Mouse (Mus musculus): ENCODE results near the gene Tac4. TPM values are rescaled to one million over a fixed set of nuclear protein-coding genes. Genes with fewer than 3 reads are reported as not detected.

Gene Tac4
- polyA plus RNA-seq, 1 experiment, result 0.44 TPM

DNA sequence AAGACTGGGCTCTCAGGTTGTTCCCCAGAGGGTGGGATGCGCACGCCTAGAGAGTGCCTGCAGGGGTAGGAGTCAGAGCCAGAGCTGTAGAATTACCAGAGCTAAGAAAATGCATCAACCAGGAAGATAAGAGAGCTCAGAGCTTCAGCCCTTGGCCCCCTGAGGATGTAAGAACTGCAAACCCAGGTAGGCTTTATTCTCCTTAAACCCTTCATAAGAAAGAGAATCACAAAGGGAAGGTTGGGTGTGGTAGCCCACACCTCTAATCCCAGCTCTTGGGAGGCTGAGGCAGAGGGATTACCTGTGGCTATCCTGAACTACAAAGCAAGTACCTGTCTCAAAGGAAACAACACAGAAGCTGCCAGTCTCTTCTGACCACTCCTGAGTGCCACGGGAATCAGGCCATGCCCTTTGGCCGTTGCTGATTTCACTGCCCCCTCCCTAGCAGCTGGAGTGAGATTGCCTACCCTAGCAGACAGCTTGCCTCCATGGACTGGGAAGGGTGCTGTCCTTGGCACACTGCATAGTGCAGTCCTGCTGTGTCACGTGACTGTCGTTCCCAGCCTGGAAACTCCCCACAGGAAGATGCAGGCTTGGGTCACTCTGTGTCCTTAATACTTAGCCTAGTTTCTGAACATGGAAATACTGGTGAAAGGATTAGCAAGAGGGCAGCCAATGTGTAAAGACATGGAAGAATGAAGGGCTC lies 5.4 kb downstream of the Tac4 start:
- Histone ChIP-seq H3K4me1 (ENCODE audit: control insufficient read depth, insufficient read depth, insufficient read length) (no peaks in the 10 kb centered on the region), H3K27ac (ENCODE audit: insufficient read depth, low read length) (no peak overlapping the region; the same call in 1 of the 2 replicates), H3K4me3 (ENCODE audit: extremely low read depth, insufficient read depth, insufficient read length) (no peak overlapping the region), H3K27me3 (ENCODE audit: control insufficient read depth, insufficient read depth, low read length) (no peaks in the 10 kb centered on the region), H3K36me3 (ENCODE audit: control insufficient read depth, insufficient read depth, low read length) (peaks cover 13% of the 10 kb centered on the region)
- no peak for DNase-seq (ENCODE audit: low read depth in 1 of 2, low spot score in 2 of 2)
- WGBS, result 88% methylated on average over 6 of the region's 6 CpGs
- TF ChIP-seq POLR2A (IDR thresholded peaks at IDR 0.05; ENCODE audit: low read depth, low read length), result no peak
- TF ChIP-seq CTCF (IDR thresholded peaks at IDR 0.05; ENCODE audit: extremely low read depth, insufficient read depth, insufficient read length, insufficient replicate concordance), result no peak

DNA sequence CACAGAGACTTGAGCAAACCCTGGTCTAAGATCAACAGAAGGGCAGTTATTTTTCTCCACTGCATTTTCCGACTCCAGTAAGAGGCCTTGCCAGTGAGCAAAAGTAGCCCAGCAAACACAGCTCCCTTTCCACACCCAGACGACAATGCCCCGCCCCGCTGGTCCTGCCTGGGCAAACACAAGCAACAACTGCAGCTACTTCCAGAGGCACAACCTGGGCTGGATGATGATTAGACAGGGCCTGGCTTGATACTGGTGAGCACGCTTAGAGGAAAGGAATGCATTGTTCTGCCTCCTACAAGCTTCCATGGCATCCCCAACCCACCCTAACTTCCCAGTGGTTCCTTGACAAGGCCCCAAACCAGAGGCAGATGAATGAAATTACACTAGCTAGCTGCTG lies 12.3 kb downstream of the Tac4 start:
- H3K4me1 ChIP-seq (ENCODE audit: control insufficient read depth, insufficient read depth, insufficient read length), result no peaks in the 10 kb centered on the region
- H3K4me3 ChIP-seq (ENCODE audit: extremely low read depth, insufficient read depth, insufficient read length), result no peak overlapping the region
- TF ChIP-seq POLR2A (IDR thresholded peaks at IDR 0.05; ENCODE audit: low read depth, low read length) (no peak), CTCF (IDR thresholded peaks at IDR 0.05; ENCODE audit: extremely low read depth, insufficient read depth, insufficient read length, insufficient replicate concordance) (no peak)
- peaks cover 56% of the 10 kb centered on the region for H3K36me3 ChIP-seq (ENCODE audit: control insufficient read depth, insufficient read depth, low read length)
- no peak overlapping the region for H3K27ac ChIP-seq (ENCODE audit: insufficient read depth, low read length)
- 95% methylated on average over 5 of the region's 5 CpGs for WGBS
- no peak for DNase-seq (ENCODE audit: low read depth in 1 of 2, low spot score in 2 of 2)
- H3K27me3 ChIP-seq (ENCODE audit: control insufficient read depth, insufficient read depth, low read length), result no peaks in the 10 kb centered on the region

DNA sequence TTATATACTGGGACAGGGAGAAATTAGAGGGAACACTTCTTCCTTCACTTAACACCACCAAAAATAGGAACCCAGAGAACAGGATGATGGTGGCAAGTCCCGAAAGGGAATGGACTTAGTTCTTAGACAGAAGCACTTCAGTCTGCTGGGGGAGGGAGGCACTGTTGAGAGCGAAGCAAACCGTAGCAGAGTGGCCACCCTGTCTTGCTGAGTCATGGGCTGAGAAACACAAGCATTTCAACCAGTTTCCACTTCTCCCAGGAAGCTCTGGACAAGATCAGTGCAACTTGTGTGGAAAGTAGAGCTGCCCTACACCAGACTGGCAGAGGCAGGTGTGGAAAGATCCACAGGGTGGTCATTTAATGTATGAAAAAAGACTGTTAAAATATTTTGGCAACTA lies 13.3 kb downstream of the Tac4 start:
- no peak for DNase-seq (ENCODE audit: low read depth in 1 of 2, low spot score in 2 of 2)
- Histone ChIP-seq H3K4me1 (ENCODE audit: control insufficient read depth, insufficient read depth, insufficient read length) (no peaks in the 10 kb centered on the region), H3K36me3 (ENCODE audit: control insufficient read depth, insufficient read depth, low read length) (peaks cover 60% of the 10 kb centered on the region), H3K4me3 (ENCODE audit: extremely low read depth, insufficient read depth, insufficient read length) (no peak overlapping the region), H3K27ac (ENCODE audit: insufficient read depth, low read length) (no peak overlapping the region), H3K27me3 (ENCODE audit: control insufficient read depth, insufficient read depth, low read length) (no peaks in the 10 kb centered on the region)
- WGBS, result 73% methylated on average over 3 of the region's 3 CpGs
- TF ChIP-seq POLR2A (IDR thresholded peaks at IDR 0.05; ENCODE audit: low read depth, low read length), result no peak
- no peak for TF ChIP-seq CTCF (IDR thresholded peaks at IDR 0.05; ENCODE audit: extremely low read depth, insufficient read depth, insufficient read length, insufficient replicate concordance)

DNA sequence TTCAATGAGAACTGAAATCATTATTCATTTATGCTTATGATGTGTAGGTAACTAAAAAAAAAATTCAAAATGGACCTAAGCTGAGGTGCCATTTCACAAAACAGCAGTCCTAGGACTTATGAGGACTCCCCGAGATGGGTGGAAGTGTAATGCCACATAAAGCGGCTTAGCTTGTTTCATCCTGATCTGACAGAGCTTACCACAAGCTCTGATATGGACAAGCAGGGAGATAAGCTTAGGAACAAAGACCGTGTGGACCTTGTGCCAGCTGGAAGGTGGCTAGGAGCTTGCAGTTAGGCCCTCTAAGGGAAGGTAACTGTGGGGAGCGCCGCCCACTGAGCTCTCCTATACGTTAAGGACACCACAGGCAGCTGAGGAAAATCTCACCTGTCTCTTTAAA lies 14.7 kb downstream of the Tac4 start:
- Histone ChIP-seq H3K36me3 (ENCODE audit: control insufficient read depth, insufficient read depth, low read length) (peaks cover 63% of the 10 kb centered on the region), H3K4me3 (ENCODE audit: extremely low read depth, insufficient read depth, insufficient read length) (no peak overlapping the region), H3K4me1 (ENCODE audit: control insufficient read depth, insufficient read depth, insufficient read length) (no peaks in the 10 kb centered on the region), H3K27me3 (ENCODE audit: control insufficient read depth, insufficient read depth, low read length) (no peaks in the 10 kb centered on the region), H3K27ac (ENCODE audit: insufficient read depth, low read length) (no peak overlapping the region)
- WGBS, result 91% methylated on average over 6 of the region's 6 CpGs
- TF ChIP-seq POLR2A (IDR thresholded peaks at IDR 0.05; ENCODE audit: low read depth, low read length) (no peak), CTCF (IDR thresholded peaks at IDR 0.05; ENCODE audit: extremely low read depth, insufficient read depth, insufficient read length, insufficient replicate concordance) (no peak)
- no peak for DNase-seq (ENCODE audit: low read depth in 1 of 2, low spot score in 2 of 2)

DNA sequence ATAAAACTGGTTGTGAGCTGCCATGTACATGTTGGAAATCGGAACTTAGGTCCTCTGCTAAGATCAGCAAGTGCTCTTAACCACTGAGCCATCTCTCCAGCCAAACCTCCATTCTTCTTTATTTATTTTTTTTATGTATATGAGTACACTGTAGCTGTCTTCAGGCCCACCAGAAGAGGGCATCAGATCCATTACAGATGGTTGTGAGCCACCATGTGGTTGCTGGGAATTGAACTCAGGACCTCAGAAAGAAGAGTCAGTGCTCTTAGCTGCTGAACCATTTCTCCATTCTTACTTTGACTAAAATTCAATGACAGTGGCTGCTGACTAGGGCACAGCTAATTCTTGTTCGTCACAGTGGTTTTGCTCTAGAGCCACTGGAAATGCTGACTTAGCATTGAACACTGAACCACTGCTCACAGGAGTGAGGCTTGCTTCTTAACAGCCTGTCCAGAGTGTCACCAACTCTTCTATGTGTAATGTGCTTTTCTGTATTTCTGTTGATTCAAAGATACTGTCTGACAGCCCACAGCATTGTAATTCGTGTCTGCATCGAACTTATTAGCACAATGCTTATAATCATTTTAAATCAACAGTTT lies 17.8 kb downstream of the Tac4 start:
- no peak overlapping the region for H3K27ac ChIP-seq (ENCODE audit: insufficient read depth, low read length)
- no peak for TF ChIP-seq CTCF (IDR thresholded peaks at IDR 0.05; ENCODE audit: extremely low read depth, insufficient read depth, insufficient read length, insufficient replicate concordance)
- TF ChIP-seq POLR2A (IDR thresholded peaks at IDR 0.05; ENCODE audit: low read depth, low read length), result no peak
- no peak for DNase-seq (ENCODE audit: low read depth in 1 of 2, low spot score in 2 of 2)
- no peak overlapping the region for H3K4me3 ChIP-seq (ENCODE audit: extremely low read depth, insufficient read depth, insufficient read length)
- WGBS, result 92% methylated on average over 4 of the region's 4 CpGs
- no peaks in the 10 kb centered on the region for H3K4me1 ChIP-seq (ENCODE audit: control insufficient read depth, insufficient read depth, insufficient read length)
- H3K36me3 ChIP-seq (ENCODE audit: control insufficient read depth, insufficient read depth, low read length), result peaks cover 74% of the 10 kb centered on the region
- H3K27me3 ChIP-seq (ENCODE audit: control insufficient read depth, insufficient read depth, low read length), result no peaks in the 10 kb centered on the region

DNA sequence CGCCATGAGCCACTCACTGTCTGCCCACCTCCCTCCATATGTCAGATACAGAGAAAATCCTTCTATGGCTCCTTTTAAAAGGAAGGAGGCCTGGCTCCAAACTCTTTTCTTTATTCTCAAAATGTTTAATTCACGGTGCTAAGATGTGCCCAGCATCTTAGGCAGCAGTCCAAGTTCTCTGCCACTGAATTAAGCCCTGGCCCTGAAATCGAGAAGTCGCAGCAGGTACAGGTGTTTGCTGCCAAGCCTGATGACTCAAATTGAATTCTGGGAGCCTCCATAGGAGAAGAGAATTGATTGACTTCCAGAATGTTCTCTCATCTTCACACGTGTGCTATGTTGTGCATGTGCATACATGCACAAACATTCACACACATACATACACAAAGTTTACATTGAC lies 21.0 kb downstream of the Tac4 start:
- no peak for TF ChIP-seq CTCF (IDR thresholded peaks at IDR 0.05; ENCODE audit: extremely low read depth, insufficient read depth, insufficient read length, insufficient replicate concordance)
- TF ChIP-seq POLR2A (IDR thresholded peaks at IDR 0.05; ENCODE audit: low read depth, low read length), result no peak
- 94% methylated on average over 5 of the region's 5 CpGs for WGBS
- no peaks in the 10 kb centered on the region for H3K4me1 ChIP-seq (ENCODE audit: control insufficient read depth, insufficient read depth, insufficient read length)
- peaks cover 65% of the 10 kb centered on the region for H3K36me3 ChIP-seq (ENCODE audit: control insufficient read depth, insufficient read depth, low read length)
- no peaks in the 10 kb centered on the region for H3K27me3 ChIP-seq (ENCODE audit: control insufficient read depth, insufficient read depth, low read length)
- H3K27ac ChIP-seq (ENCODE audit: insufficient read depth, low read length), result no peak overlapping the region
- DNase-seq (ENCODE audit: low read depth in 1 of 2, low spot score in 2 of 2), result no peak
- no peak overlapping the region for H3K4me3 ChIP-seq (ENCODE audit: extremely low read depth, insufficient read depth, insufficient read length)

DNA sequence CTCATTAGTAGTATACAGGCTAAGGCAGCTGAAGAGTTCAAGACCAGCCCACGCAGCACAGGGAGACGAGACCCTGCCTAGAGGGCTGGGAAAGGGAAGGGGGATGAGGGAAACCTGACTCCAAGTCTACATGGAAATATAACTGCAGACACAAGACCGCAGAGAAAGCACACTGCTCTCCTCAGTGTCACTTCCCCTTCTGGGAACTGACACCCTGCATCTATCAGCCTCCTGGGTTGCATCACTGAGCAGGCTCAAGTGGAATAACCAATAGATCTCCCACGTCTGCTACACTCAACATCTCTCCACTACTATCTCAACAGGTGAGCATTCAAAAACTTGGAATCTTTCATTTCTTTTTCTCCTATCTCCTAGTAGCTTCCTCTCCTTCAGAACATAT lies 30.7 kb downstream of the Tac4 start:
- TF ChIP-seq CTCF (IDR thresholded peaks at IDR 0.05; ENCODE audit: extremely low read depth, insufficient read depth, insufficient read length, insufficient replicate concordance) (no peak), POLR2A (IDR thresholded peaks at IDR 0.05; ENCODE audit: low read depth, low read length) (no peak)
- peak; percentile 17 to 43 for DNase-seq (ENCODE audit: low read depth in 1 of 2, low spot score in 2 of 2)
- Histone ChIP-seq H3K27me3 (ENCODE audit: control insufficient read depth, insufficient read depth, low read length) (no peaks in the 10 kb centered on the region), H3K36me3 (ENCODE audit: control insufficient read depth, insufficient read depth, low read length) (peaks cover 22% of the 10 kb centered on the region), H3K4me3 (ENCODE audit: extremely low read depth, insufficient read depth, insufficient read length) (no peak overlapping the region), H3K27ac (ENCODE audit: insufficient read depth, low read length) (peak overlapping the region; percentile 84), H3K4me1 (ENCODE audit: control insufficient read depth, insufficient read depth, insufficient read length) (peaks cover 15% of the 10 kb centered on the region)
- WGBS, result 25% methylated on average over 4 of the region's 4 CpGs
